Mouse (Mus musculus): ENCODE results near the gene Avpi1. TPM values are rescaled to one million over a fixed set of nuclear protein-coding genes. Genes with fewer than 3 reads are reported as not detected.

Avpi1 gene
- total RNA-seq, 2 experiments from 2014 or later, result 10.5 to 11.0 TPM

DNA sequence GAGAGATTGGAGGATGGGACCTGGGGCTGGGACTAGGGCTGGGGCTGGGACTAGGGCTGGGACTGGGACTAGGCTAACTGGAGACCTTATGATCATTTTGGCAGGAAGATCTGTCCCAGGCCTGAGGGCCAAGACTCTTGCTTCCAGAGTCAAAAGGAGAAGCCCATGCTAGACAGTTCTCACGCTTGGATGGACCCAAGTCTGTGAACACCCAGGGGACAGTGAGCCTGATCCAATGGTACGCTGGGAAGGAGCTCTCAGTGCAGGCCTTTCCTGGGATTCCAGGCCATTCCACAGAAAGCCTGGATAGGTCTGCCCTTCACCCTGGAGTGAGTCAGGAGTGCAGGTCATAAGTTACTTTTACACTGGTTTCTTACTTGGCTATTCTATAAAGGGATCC is 53.8 kb downstream of the Avpi1 start:
- intact Hi-C loops (cut with DNase I; ENCODE audit: low total_unique reads), result no loop called here
- peak; percentile 27 for DNase-seq

Other genes starting within 250 kb of the Avpi1 start
- 10 to 100 TPM; 29.9 to 37.2 TPM for gene Rrp12, start 232.9 kb downstream of the Avpi1 start, total RNA-seq (2021)
- 10 to 100 TPM; 22.5 to 26.7 TPM for gene Pgam1, start 217.1 kb downstream of the Avpi1 start, total RNA-seq (2021)
- 10 to 100 TPM; 12.0 to 16.8 TPM for gene Exosc1, start 195.6 kb downstream of the Avpi1 start, total RNA-seq (2021)
- gene Zdhhc16, start 195.6 kb downstream of the Avpi1 start, total RNA-seq (2021), result 10 to 100 TPM; 18.0 to 21.3 TPM
- 1 to 10 TPM; 8.0 to 9.1 TPM for gene Mms19, start 147.9 kb downstream of the Avpi1 start, total RNA-seq (2021)
- gene Ubtd1, start 147.3 kb downstream of the Avpi1 start, total RNA-seq (2021), result 10 to 100 TPM; 14.8 to 17.4 TPM
- gene Ankrd2, start 93.1 kb downstream of the Avpi1 start, total RNA-seq (2021), result 100 to 1,000 TPM; 113 to 188 TPM
- gene Hoga1, start 83.4 kb downstream of the Avpi1 start, total RNA-seq (2021), result 1 to 10 TPM; 3.3 to 4.3 TPM
- gene 4933411K16Rik, start 76.8 kb downstream of the Avpi1 start, total RNA-seq (2021), result under 1 TPM; 0.25 to 0.42 TPM
- 1 to 10 TPM; 1.7 to 1.9 TPM for gene Morn4, start 42.7 kb downstream of the Avpi1 start, total RNA-seq (2021)
- 10 to 100 TPM; 14.0 to 14.7 TPM for gene Pi4k2a, start 38.6 kb downstream of the Avpi1 start, total RNA-seq (2021)
- gene Marveld1, start 18.3 kb upstream of the Avpi1 start, total RNA-seq (2021), result 10 to 100 TPM; 11.4 to 13.9 TPM
- gene Zfyve27, start 34.9 kb upstream of the Avpi1 start, total RNA-seq (2021), result 10 to 100 TPM; 11.9 to 14.4 TPM
- gene Sfrp5, start 73.2 kb upstream of the Avpi1 start, total RNA-seq (2021), result 1 to 10 TPM; 4.2 to 8.9 TPM
- 1 to 10 TPM; 3.1 to 4.8 TPM for gene Golga7b, start 118.5 kb upstream of the Avpi1 start, total RNA-seq (2021)

Data from gastrocnemius, postnatal 14 days (tissue).